Mouse (Mus musculus): ENCODE results near the gene Ctnna2. TPM values are rescaled to one million over a fixed set of nuclear protein-coding genes. Genes with fewer than 3 reads are reported as not detected.

The Ctnna2 gene
- total and polyA plus RNA-seq, 2 experiments, result not detected

DNA sequence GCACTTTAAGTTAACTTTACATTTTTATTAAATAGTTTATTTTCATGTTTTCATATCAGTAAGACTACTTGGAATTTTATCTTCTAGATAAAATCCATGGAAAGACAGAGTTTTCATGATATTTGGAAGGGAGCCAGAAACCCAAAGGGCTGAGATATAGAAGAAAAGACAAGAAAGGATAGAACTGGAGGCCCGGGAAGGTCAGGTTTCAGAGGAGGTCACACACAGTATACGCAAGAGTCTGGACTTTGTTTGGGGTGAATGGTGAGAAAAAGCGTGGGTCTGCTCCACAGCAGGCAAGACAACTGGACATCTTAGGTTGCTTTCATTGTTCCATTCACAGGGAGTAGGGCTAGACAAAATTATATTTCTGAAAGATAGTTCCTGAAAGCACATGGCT is 111.4 kb downstream of the Ctnna2 start:
- no peak overlapping the region for H3K4me3 ChIP-seq (ENCODE audit: insufficient read depth, low read depth, low read length)
- H3K27ac ChIP-seq (replicated peaks; ENCODE audit: insufficient read depth, low read depth, low read length), result no peak overlapping the region
- no peaks in the 10 kb centered on the region for H3K79me2 ChIP-seq (ENCODE audit: control insufficient read depth, insufficient read depth, low read length)
- TF ChIP-seq CTCF (IDR thresholded peaks at IDR 0.05; ENCODE audit: low read depth, low read length) (no peak), POLR2A (IDR thresholded peaks at IDR 0.05; ENCODE audit: extremely low read depth, insufficient read depth, low read length) (no peak)
- no peak for DNase-seq (ENCODE audit: extremely low read depth, low read depth, low spot score)
- no peaks in the 10 kb centered on the region for H3K27me3 ChIP-seq (ENCODE audit: control insufficient read depth, insufficient read depth, low read length)
- H3K4me1 ChIP-seq (ENCODE audit: control insufficient read depth, insufficient read depth, low read length), result no peaks in the 10 kb centered on the region
- WGBS, result 60% methylated on average over 3 of the region's 3 CpGs
- no peak overlapping the region for H3K9ac ChIP-seq (ENCODE audit: low read depth, low read length)
- H3K36me3 ChIP-seq (ENCODE audit: control insufficient read depth, insufficient read depth, low read length), result no peaks in the 10 kb centered on the region

DNA sequence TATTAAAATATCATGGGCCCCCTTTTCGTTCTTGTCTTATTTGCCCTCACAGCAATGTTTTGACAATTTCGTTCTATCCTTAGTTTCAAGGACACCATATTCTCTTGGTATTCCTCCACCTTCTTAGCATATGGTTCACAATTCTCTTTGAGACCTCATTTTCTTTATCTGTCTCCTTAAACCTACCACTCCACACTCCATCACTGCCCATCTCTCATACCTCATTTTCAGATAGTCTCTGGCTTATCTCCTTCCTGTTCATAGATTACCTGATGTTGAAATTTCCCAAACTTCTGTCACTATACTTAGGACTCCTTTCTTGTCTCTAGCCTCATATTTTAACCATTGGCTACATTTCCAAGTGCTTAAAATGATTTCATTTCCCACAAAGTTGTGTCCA is 116.1 kb downstream of the Ctnna2 start:
- Histone ChIP-seq H3K79me2 (ENCODE audit: control insufficient read depth, insufficient read depth, low read length) (no peaks in the 10 kb centered on the region), H3K27ac (replicated peaks; ENCODE audit: insufficient read depth, low read depth, low read length) (no peak overlapping the region), H3K4me1 (ENCODE audit: control insufficient read depth, insufficient read depth, low read length) (no peaks in the 10 kb centered on the region), H3K27me3 (ENCODE audit: control insufficient read depth, insufficient read depth, low read length) (no peaks in the 10 kb centered on the region), H3K4me3 (ENCODE audit: insufficient read depth, low read depth, low read length) (no peak overlapping the region), H3K36me3 (ENCODE audit: control insufficient read depth, insufficient read depth, low read length) (no peaks in the 10 kb centered on the region), H3K9ac (ENCODE audit: low read depth, low read length) (no peak overlapping the region)
- no peak for DNase-seq (ENCODE audit: extremely low read depth, low read depth, low spot score)
- WGBS, result 80% methylated on average over 2 of the region's 2 CpGs
- no peak for TF ChIP-seq POLR2A (IDR thresholded peaks at IDR 0.05; ENCODE audit: extremely low read depth, insufficient read depth, low read length)
- no peak for TF ChIP-seq CTCF (IDR thresholded peaks at IDR 0.05; ENCODE audit: low read depth, low read length)

DNA sequence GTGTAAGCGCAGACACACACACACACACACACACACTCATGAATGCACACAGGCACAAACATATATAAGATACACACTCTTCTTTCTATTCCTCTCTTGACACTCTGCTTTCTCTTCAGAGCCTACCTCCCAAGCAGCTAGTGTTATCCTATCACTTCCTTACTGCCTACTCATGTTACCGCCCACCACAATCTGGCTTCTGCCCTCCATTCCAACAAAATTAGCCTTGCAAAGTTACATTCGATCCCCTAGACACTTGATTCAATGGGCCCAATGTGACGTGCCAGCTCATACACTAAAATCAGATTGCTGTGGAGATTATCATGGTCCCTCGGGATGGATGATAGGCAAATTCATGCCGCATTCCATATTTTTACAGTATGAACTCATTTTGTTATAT is 116.7 kb downstream of the Ctnna2 start:
- no peaks in the 10 kb centered on the region for H3K4me1 ChIP-seq (ENCODE audit: control insufficient read depth, insufficient read depth, low read length)
- no peak for DNase-seq (ENCODE audit: extremely low read depth, low read depth, low spot score)
- H3K36me3 ChIP-seq (ENCODE audit: control insufficient read depth, insufficient read depth, low read length), result no peaks in the 10 kb centered on the region
- H3K79me2 ChIP-seq (ENCODE audit: control insufficient read depth, insufficient read depth, low read length), result no peaks in the 10 kb centered on the region
- H3K9ac ChIP-seq (ENCODE audit: low read depth, low read length), result no peak overlapping the region
- no peak overlapping the region for H3K4me3 ChIP-seq (ENCODE audit: insufficient read depth, low read depth, low read length)
- 85% methylated on average over 6 of the region's 6 CpGs for WGBS
- TF ChIP-seq CTCF (IDR thresholded peaks at IDR 0.05; ENCODE audit: low read depth, low read length), result no peak
- no peak for TF ChIP-seq POLR2A (IDR thresholded peaks at IDR 0.05; ENCODE audit: extremely low read depth, insufficient read depth, low read length)
- no peaks in the 10 kb centered on the region for H3K27me3 ChIP-seq (ENCODE audit: control insufficient read depth, insufficient read depth, low read length)
- no peak overlapping the region for H3K27ac ChIP-seq (replicated peaks; ENCODE audit: insufficient read depth, low read depth, low read length)

DNA sequence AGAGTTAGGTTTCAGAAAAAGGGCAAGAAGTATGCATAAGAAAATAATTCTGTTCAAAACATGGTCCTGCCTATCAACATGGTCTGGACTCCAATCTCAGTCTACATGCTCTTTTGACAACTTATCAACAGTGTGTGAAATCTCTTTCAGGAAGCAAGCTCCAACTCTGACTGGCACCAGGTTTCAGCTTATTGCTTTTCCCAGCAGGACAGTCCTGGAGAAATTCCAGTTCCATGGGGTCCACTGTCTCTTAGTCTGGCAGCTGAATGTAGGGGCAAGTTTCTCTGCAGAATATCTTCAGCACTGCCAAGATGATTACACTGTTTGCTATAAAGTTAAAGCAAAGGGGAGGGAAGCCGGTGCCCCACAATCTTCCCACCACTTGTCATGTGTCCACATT is 130.1 kb downstream of the Ctnna2 start:
- no peak overlapping the region for H3K9ac ChIP-seq (ENCODE audit: low read depth, low read length)
- H3K36me3 ChIP-seq (ENCODE audit: control insufficient read depth, insufficient read depth, low read length), result no peaks in the 10 kb centered on the region
- H3K4me1 ChIP-seq (ENCODE audit: control insufficient read depth, insufficient read depth, low read length), result no peaks in the 10 kb centered on the region
- H3K27ac ChIP-seq (replicated peaks; ENCODE audit: insufficient read depth, low read depth, low read length), result no peak overlapping the region
- TF ChIP-seq CTCF (IDR thresholded peaks at IDR 0.05; ENCODE audit: low read depth, low read length) (no peak), POLR2A (IDR thresholded peaks at IDR 0.05; ENCODE audit: extremely low read depth, insufficient read depth, low read length) (no peak)
- no peak for DNase-seq (ENCODE audit: extremely low read depth, low read depth, low spot score)
- H3K79me2 ChIP-seq (ENCODE audit: control insufficient read depth, insufficient read depth, low read length), result no peaks in the 10 kb centered on the region
- no peak overlapping the region for H3K4me3 ChIP-seq (ENCODE audit: insufficient read depth, low read depth, low read length)
- no peaks in the 10 kb centered on the region for H3K27me3 ChIP-seq (ENCODE audit: control insufficient read depth, insufficient read depth, low read length)
- WGBS, result 83% methylated on average over 1 of the region's 1 CpGs

DNA sequence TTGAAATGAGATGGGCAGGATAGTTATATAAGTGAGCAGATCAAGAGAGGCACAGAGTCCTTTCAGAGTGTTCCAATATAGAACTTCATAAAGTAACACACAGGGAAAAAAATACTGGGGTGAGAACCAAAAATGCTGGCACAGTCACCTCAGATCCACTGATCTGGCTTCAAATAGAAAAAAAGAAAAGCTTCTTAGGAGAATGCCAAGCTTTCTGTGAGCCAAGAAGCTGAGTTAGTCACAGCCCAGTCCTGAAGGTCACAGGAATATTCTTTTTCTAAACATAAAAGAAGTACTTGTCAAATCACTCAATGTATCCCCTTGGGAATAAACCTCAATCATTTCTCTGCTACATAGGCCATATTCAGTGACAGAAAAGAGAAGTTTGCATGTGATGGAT is 130.7 kb downstream of the Ctnna2 start:
- Histone ChIP-seq H3K9ac (ENCODE audit: low read depth, low read length) (no peak overlapping the region), H3K27me3 (ENCODE audit: control insufficient read depth, insufficient read depth, low read length) (no peaks in the 10 kb centered on the region), H3K4me3 (ENCODE audit: insufficient read depth, low read depth, low read length) (no peak overlapping the region), H3K4me1 (ENCODE audit: control insufficient read depth, insufficient read depth, low read length) (no peaks in the 10 kb centered on the region), H3K79me2 (ENCODE audit: control insufficient read depth, insufficient read depth, low read length) (no peaks in the 10 kb centered on the region), H3K27ac (replicated peaks; ENCODE audit: insufficient read depth, low read depth, low read length) (no peak overlapping the region), H3K36me3 (ENCODE audit: control insufficient read depth, insufficient read depth, low read length) (no peaks in the 10 kb centered on the region)
- TF ChIP-seq CTCF (IDR thresholded peaks at IDR 0.05; ENCODE audit: low read depth, low read length) (no peak), POLR2A (IDR thresholded peaks at IDR 0.05; ENCODE audit: extremely low read depth, insufficient read depth, low read length) (no peak)
- no peak for DNase-seq (ENCODE audit: extremely low read depth, low read depth, low spot score)

DNA sequence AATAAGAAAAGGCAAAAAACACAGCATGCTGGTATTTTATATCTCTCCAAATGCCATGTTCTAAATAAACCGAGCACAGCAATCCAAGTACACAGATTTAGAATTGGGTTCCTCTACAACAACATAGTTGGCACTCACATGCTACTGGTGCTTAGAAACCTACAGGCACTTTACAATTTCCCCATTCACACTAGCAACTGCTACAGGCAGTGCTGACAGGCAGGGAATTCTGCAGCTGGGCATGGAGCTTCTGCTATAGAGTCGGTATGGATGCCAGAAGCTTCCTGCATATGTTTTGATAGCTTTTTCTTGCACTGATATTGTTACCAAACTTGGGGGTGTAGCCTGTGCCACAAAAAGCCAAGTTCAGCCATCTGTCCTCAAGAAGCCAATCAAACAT is 131.8 kb downstream of the Ctnna2 start:
- WGBS, result 81% methylated on average over 2 of the region's 2 CpGs
- no peaks in the 10 kb centered on the region for H3K4me1 ChIP-seq (ENCODE audit: control insufficient read depth, insufficient read depth, low read length)
- TF ChIP-seq CTCF (IDR thresholded peaks at IDR 0.05; ENCODE audit: low read depth, low read length) (no peak), POLR2A (IDR thresholded peaks at IDR 0.05; ENCODE audit: extremely low read depth, insufficient read depth, low read length) (no peak)

More for the DNA sequence above, 131.8 kb downstream of the Ctnna2 start:
- Histone ChIP-seq H3K79me2 (ENCODE audit: control insufficient read depth, insufficient read depth, low read length) (no peaks in the 10 kb centered on the region), H3K27ac (replicated peaks; ENCODE audit: insufficient read depth, low read depth, low read length) (no peak overlapping the region), H3K36me3 (ENCODE audit: control insufficient read depth, insufficient read depth, low read length) (no peaks in the 10 kb centered on the region), H3K4me3 (ENCODE audit: insufficient read depth, low read depth, low read length) (no peak overlapping the region), H3K9ac (ENCODE audit: low read depth, low read length) (no peak overlapping the region), H3K27me3 (ENCODE audit: control insufficient read depth, insufficient read depth, low read length) (no peaks in the 10 kb centered on the region)
- DNase-seq (ENCODE audit: extremely low read depth, low read depth, low spot score), result no peak
